Mouse (Mus musculus) CH12.LX (cell line): ENCODE measurements around the gene Clic5. TPM values are rescaled to one million over a fixed set of nuclear protein-coding genes. Genes with fewer than 3 reads are reported as not detected.

Experiments used
- DNase-seq: peaks from one replicate; pipeline ENCODE4 v3.0.0-alpha.2; 2013; ENCODE audit errors: extremely low read depth
- H3K27ac ChIP-seq: 2 replicates; pipeline ENCODE4 v1.5.1; 2012; ENCODE audit warnings: low read depth, mild to moderate bottlenecking, control low read depth, moderate library complexity; ENCODE audit not compliant: insufficient read depth
- H3K27me3 ChIP-seq: replicated peaks from 2 replicates; pipeline ENCODE3; 2012; ENCODE audit warnings: inconsistent platforms
- H3K36me3 ChIP-seq, 2 experiments: replicated peaks in 1 of 2; 2 replicates each; pipeline versions ENCODE3 to v1.6.1; 2012; ENCODE audit warnings: inconsistent platforms in 1 of 2, low read length in 1 of 2, mild to moderate bottlenecking in 1 of 2, mixed read lengths in 1 of 2, moderate library complexity in 1 of 2; ENCODE audit not compliant: control insufficient read depth in 1 of 2, insufficient read depth in 1 of 2
- H3K4me1 ChIP-seq, 2 experiments: 2 replicates each; pipeline ENCODE4 v1.6.1; 2012; ENCODE audit warnings: inconsistent platforms in 1 of 2, moderate library complexity in 1 of 2; ENCODE audit not compliant: insufficient read depth in 2 of 2, control insufficient read depth in 1 of 2
- H3K4me2 ChIP-seq: 2 replicates; pipeline ENCODE4 v1.6.1; 2012; ENCODE audit warnings: low read depth, mild to moderate bottlenecking, control low read depth; ENCODE audit not compliant: poor library complexity, insufficient read depth, severe bottlenecking
- H3K4me3 ChIP-seq, 3 experiments: fragments of 150-350 bp in 1 of 3; sonication (generic) in 1 of 3; replicated peaks in 1 of 3; 2 replicates each; pipeline versions ENCODE3 to v1.5.1; 2011 to 2012; ENCODE audit warnings: low read depth in 2 of 3, low read length in 2 of 3, mild to moderate bottlenecking in 2 of 3, moderate library complexity in 2 of 3, control low read depth in 1 of 3, improper control_type of control experiment in 1 of 3, inconsistent platforms in 1 of 3, mixed read lengths in 1 of 3; ENCODE audit not compliant: poor library complexity in 1 of 3
- H3K79me2 ChIP-seq: replicated peaks from 2 replicates; pipeline ENCODE4 v1.6.1; 2012; ENCODE audit warnings: mild to moderate bottlenecking, moderate library complexity; ENCODE audit not compliant: control insufficient read depth, poor library complexity, insufficient read depth, severe bottlenecking; ENCODE audit errors: extremely low read depth
- H3K9ac ChIP-seq: 2 replicates; pipeline ENCODE4 v1.6.1; 2012; ENCODE audit warnings: low read depth, mild to moderate bottlenecking, control low read depth, moderate library complexity; ENCODE audit not compliant: insufficient read depth
- H3K9me3 ChIP-seq: replicated peaks from 2 replicates; pipeline ENCODE3; 2012; ENCODE audit warnings: low read length, inconsistent platforms, mixed read lengths
- BHLHE40 ChIP-seq: IDR thresholded peaks from 2 replicates; pipeline ENCODE4 v1.6.1; 2011; ENCODE audit warnings: mild to moderate bottlenecking, low read depth, low read length, improper control_type of control experiment
- CTCF ChIP-seq, 2 experiments: IDR thresholded peaks in 1 of 2; conservative IDR thresholded peaks in 1 of 2; 2 replicates each; pipeline ENCODE4 v1.5.1; 2011 to 2012; ENCODE audit warnings: low read depth in 2 of 2, low read length in 2 of 2, improper control_type of control experiment in 1 of 2, inconsistent platforms in 1 of 2, mild to moderate bottlenecking in 1 of 2, moderate library complexity in 1 of 2
- E2F4 ChIP-seq: IDR thresholded peaks from 2 replicates; pipeline ENCODE4 v1.6.1; 2011; ENCODE audit warnings: low read depth, low read length, improper control_type of control experiment; ENCODE audit not compliant: insufficient replicate concordance
- GABPA ChIP-seq: IDR thresholded peaks from 2 replicates; pipeline ENCODE4 v1.6.1; 2012; ENCODE audit warnings: low read depth, low read length, improper control_type of control experiment, inconsistent platforms; ENCODE audit not compliant: insufficient replicate concordance
- JUN ChIP-seq: IDR thresholded peaks from 2 replicates; pipeline ENCODE4 v1.6.1; 2011; ENCODE audit warnings: low read depth, mild to moderate bottlenecking, low read length, improper control_type of control experiment, moderate library complexity; ENCODE audit not compliant: insufficient read depth
- JUND ChIP-seq: conservative IDR thresholded peaks from 2 replicates; pipeline ENCODE4 v1.6.1; 2011; ENCODE audit warnings: low read depth, low read length, improper control_type of control experiment
- MAX ChIP-seq: IDR thresholded peaks from 2 replicates; pipeline ENCODE4 v1.6.1; 2011; ENCODE audit warnings: low read length, improper control_type of control experiment
- MEF2A ChIP-seq: IDR thresholded peaks from 2 replicates; pipeline ENCODE4 v1.6.1; 2014; ENCODE audit warnings: low read depth, mild to moderate bottlenecking, inconsistent platforms, low read length, improper control_type of control experiment, borderline replicate concordance
- NRF1 ChIP-seq: IDR thresholded peaks from 2 replicates; pipeline ENCODE4 v1.6.1; 2014; ENCODE audit warnings: low read depth, mild to moderate bottlenecking, inconsistent platforms, low read length, improper control_type of control experiment, moderate library complexity
- POLR2A ChIP-seq: IDR thresholded peaks from 2 replicates; pipeline ENCODE4 v1.6.1; 2011; ENCODE audit warnings: low read depth, mild to moderate bottlenecking, improper control_type of control experiment, low read length
- RAD21 ChIP-seq: IDR thresholded peaks from 2 replicates; pipeline ENCODE4 v1.6.1; 2011; ENCODE audit warnings: low read depth, mild to moderate bottlenecking, low read length, improper control_type of control experiment, moderate library complexity
- RCOR1 ChIP-seq: conservative IDR thresholded peaks from 2 replicates; pipeline ENCODE4 v1.6.1; 2012; ENCODE audit warnings: low read depth, mild to moderate bottlenecking, inconsistent platforms, low read length, improper control_type of control experiment
- SMC3 ChIP-seq: IDR thresholded peaks from 2 replicates; pipeline ENCODE4 v1.6.1; 2011; ENCODE audit warnings: low read depth, low read length, improper control_type of control experiment
- TCF12 ChIP-seq: IDR thresholded peaks from 2 replicates; pipeline ENCODE4 v1.6.1; 2014; ENCODE audit warnings: low read depth, mild to moderate bottlenecking, inconsistent platforms, low read length, improper control_type of control experiment
- USF1 ChIP-seq: IDR thresholded peaks from 2 replicates; pipeline ENCODE4 v1.6.1; 2014; ENCODE audit warnings: low read depth, mild to moderate bottlenecking, inconsistent platforms, low read length, improper control_type of control experiment
- USF2 ChIP-seq: conservative IDR thresholded peaks from 2 replicates; pipeline ENCODE4 v1.6.1; 2011; ENCODE audit warnings: low read depth, low read length, improper control_type of control experiment
- dilution Hi-C: fragments of 300-500 bp; cut with MboI; formaldehyde crosslinking; loops from 2 replicates; pipeline ENCODE4 v1.14.3; 2020; ENCODE audit warnings: low sequenced_read_pairs; ENCODE audit not compliant: extremely low pct_unique_long_range_greater_than_20kb, extremely low pct_ligation_motif_present
- in situ Hi-C: fragments of 300-500 bp; cut with MboI; formaldehyde crosslinking; loops from 3 replicates; pipeline ENCODE4 v1.14.3; 2019; ENCODE audit warnings: low sequenced_read_pairs, low pct_ligation_motif_present, low pct_unique_long_range_greater_than_20kb, mixed read lengths
- polyA plus RNA-seq: library from polyadenylated mRNA; unstranded; fragments of >175 nt; gene quantifications from 2 replicates; pipeline ENCODE4 v1.2.1, GENCODE M21; 2012; ENCODE audit warnings: low read depth; ENCODE audit not compliant: insufficient read length
- total RNA-seq, 2 experiments: library from RNA; depleted of rRNA; stranded (reverse); fragments of 300-350 nt in 1 of 2; fragments of >200 nt in 1 of 2; gene quantifications; 2 replicates each; pipeline ENCODE4 v1.2.3; 2012 to 2014

Clic5 gene
- total and polyA plus RNA-seq, 3 experiments, result not detected

- H3K27ac ChIP-seq, result no peak overlapping the region
- no peaks in the 10 kb centered on the region for H3K36me3 ChIP-seq
- dilution Hi-C loops, result no loop called here
- TF ChIP-seq MAX, result no peak
- TF ChIP-seq RCOR1, result no peak
- TF ChIP-seq JUN, result no peak
- TF ChIP-seq GABPA, result no peak
- TF ChIP-seq POLR2A, result no peak
- no peak for TF ChIP-seq MEF2A
- no peak for TF ChIP-seq NRF1
- no peak for TF ChIP-seq BHLHE40
- no peak overlapping the region for H3K4me2 ChIP-seq
- no peaks in the 10 kb centered on the region for H3K79me2 ChIP-seq
- H3K27me3 ChIP-seq, result peaks cover 50% of the 10 kb centered on the region
- H3K9ac ChIP-seq, result no peak overlapping the region
- H3K4me3 ChIP-seq, result no peak overlapping the region
- no peak for DNase-seq
- in situ Hi-C loops, result no loop called here
- peaks cover 3% of the 10 kb centered on the region for H3K9me3 ChIP-seq
- H3K4me1 ChIP-seq, result peaks cover 0 to 7% of the 10 kb centered on the region in 2 experiments; a peak in 1 of 4 replicates
Measured at GRCm38 (mm10) chr17:44148109-44148846, 40.1 kb upstream of the Clic5 start.

- Histone ChIP-seq H3K9me3 (peaks cover 3% of the 10 kb centered on the region), H3K27ac (no peak overlapping the region), H3K4me3 (no peak overlapping the region), H3K9ac (no peak overlapping the region), H3K27me3 (peaks cover 53% of the 10 kb centered on the region), H3K4me1 (no peaks in the 10 kb centered on the region), H3K4me2 (no peak overlapping the region), H3K36me3 (no peaks in the 10 kb centered on the region), H3K79me2 (no peaks in the 10 kb centered on the region)
- TF ChIP-seq JUND (no peak), USF2 (no peak), RAD21 (peak; percentile 61), SMC3 (peak; percentile 73), CTCF (conservative IDR thresholded peaks at IDR 0.05 in 1 of 2, IDR thresholded peaks at IDR 0.05 in 1 of 2; ENCODE audit: low read depth in 2 of 2, low read length in 2 of 2) (peak in 1 of 2 experiments; percentile 72; a peak in 2 of 4 replicates), TCF12 (no peak), E2F4 (no peak), USF1 (no peak)
- peak; percentile 32 for DNase-seq
- in situ Hi-C loops (loop anchor here (10.0 kb wide), 1 partner anchor 104 kb away; no protein-coding TSS in a partner anchor), dilution Hi-C loops (no loop called here)
Measured at GRCm38 (mm10) chr17:44151130-44151529, 37.3 kb upstream of the Clic5 start.
